Mouse (Mus musculus) lung, adult 18-20 months (tissue): Measurements from ENCODE around the gene Thrsp.
"Not testable (repeated sequence)": the region's sequence is repeated elsewhere in the genome, so short reads cannot be mapped to it uniquely, and the experiment has no call there.

Experiments used
- DNase-seq, 2 experiments: peaks; one replicate each; pipeline ENCODE4 v3.0.0; 2022; ENCODE audit warnings: mixed read lengths in 2 of 2

Gene Thrsp

DNA sequence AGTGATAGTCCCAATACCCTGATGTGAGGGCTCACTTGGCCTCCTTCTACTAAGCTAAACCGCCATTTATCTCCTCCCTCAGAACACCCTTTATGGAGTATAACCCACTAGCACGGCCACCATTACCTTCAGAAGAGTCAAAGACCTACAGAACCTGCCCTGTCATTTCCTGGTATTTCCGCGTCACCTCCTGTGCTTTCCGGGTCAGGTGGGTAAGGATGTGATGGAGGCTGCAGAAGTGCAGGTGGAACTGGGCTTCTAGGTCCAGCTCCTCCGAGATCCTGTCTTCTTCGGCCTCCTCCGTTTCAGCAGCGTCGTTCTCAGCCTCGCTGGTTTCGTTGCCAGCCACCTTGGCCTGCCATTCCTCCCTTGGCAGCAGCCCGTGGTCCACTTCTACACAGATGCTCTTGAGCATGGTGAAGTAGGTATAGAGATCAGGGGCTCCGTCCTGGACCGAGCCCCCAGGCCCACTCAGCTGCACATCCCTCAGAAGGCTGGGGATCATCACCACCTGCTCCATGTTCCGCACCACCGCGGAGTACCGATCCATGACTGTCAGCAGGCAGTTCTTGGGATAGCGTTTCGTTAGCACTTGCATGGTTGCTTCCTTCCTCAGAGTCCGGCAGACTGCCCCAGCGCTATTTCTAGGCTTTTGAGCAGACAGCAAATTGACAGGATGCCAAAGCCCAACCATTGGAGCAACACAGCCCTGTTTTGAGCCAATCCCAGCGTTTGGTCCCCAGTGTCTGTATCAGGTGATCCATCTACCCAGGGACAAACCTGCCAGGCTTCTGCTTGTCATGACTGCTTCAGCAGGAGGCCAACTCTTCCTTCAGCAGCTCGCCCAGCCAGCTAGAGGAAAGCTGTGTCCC lies at the start of gene Thrsp:
TSS of gene Thrsp (minus strand) at position 825 of the 872 bp plus-strand sequence.
- peak; percentile 55 to 69 for DNase-seq

DNA sequence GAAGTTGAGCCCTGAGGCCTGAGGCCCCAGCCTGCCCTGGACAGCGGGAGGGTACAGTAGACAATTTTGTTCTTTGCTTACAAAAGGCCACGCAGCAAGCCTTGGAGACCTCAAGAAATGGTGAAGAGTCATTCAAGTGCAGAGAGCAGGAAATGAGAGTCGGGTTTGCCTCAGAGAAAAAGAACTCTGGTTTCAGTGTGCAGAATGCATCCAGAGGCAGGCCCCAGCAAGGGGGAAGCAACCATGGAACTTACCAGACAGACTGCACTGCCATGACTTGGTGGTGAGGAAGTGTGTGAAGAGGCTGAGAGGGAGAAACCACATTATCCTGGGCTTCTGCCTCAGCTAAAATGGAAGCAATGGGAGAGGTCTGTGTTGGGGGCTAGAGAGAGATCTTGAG lies 38.0 kb upstream of the Thrsp start:
- DNase-seq: no peak

DNA sequence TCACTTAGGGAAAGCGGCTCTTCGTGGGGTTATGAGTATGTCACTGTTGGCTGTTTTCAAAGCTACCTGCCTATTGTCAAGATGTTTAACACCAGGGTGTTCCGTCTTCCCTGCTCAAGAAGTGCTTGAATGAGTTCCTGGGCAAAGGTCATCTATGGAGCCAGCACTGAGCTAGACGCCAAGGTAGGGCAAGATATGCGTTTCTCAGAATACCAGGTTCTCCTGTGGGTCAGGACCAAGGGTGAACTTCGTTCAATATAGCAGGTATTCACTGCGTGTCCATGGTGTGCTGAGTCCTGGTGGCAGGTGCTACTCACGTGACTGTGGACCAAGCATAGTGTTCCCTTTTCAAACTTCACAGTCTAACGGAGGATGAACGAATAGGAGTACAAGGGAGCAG lies 37.3 kb upstream of the Thrsp start:
- no peak for DNase-seq

DNA sequence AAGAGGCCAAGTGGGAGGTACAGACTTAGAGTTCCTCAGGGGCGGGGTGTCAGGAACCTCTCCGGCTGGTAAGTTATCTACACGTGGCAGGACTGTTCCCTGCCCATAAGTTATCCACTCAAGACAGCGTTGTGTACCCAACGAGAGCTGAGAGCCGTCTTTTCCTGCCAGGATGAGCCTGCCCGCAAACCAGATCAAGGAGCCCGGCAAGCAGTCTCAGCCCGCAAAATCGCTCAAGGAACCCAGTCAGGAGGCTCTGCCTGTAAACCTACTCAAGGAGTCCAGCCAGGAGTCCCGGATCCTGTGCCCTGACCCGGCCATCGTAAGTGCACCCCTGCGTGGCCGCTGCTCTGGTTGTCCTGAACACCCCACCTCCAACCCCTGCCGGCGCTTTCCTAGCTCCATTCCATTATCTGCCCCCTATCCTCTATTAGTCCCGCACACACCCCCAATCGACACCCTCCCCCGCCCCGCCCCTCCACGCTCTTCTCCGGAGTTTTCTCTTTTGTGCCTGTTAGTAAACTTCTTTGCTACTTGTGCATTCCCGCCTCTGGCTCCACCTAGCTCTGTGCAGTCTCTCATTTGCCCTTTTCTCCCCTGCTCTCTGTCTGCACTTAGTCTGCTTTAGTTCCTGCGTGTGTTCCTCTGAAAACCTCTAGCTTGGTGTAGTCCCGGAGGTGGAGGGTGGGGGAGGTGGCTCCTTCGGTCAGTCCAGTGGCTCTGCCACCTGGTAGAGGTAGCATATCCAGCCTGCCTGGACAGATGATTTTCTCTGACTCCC lies 35.8 kb upstream of the Thrsp start:
- peak; percentile 44 to 71 for DNase-seq

GRCm38 (mm10) chr7:97452196-97452595 lies 34.7 kb upstream of the Thrsp start:
- peak in 1 of 2 experiments; percentile 24 for DNase-seq

- DNase-seq: not testable (repeated sequence)
Measured at GRCm38 (mm10) chr7:97451023-97451422, 33.5 kb upstream of the Thrsp start, which contains the start of gene Kctd14. Kctd14 (plus strand) TSS chr7:97451323.

GRCm38 (mm10) chr7:97447050-97447531 lies 29.6 kb upstream of the Thrsp start:
- peak in 1 of 2 experiments; percentile 54 for DNase-seq

DNA sequence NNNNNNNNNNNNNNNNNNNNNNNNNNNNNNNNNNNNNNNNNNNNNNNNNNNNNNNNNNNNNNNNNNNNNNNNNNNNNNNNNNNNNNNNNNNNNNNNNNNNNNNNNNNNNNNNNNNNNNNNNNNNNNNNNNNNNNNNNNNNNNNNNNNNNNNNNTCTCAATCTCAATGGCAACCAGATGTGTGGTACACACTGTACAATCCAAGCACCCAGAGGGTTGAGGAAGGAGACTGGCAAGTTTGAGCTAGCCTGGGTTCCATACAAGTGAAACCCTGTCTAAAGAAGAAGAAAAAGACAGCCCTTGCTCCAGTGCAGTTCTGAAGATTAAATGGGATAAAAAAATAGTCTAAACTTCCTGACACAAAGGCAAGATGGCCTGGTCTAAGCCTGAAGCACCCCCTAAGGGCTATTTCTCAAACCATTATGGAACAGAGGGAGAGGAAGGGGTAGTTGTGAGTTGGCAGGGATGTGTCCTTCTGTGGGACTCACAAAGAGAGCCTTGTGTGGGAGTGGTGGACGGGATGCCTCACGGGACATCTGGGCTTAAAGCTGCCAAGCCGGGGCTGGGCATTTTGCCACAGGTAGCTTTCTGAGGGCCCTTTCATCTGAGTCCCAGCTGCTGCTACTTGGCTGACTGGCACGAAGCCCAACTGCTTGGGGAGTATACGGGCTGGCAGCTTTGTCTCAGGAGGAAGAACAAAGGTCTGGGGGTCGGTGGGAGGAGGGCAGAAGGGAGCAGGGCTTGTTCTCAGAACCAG lies 28.8 kb upstream of the Thrsp start:
- peak; percentile 87 to 90 for DNase-seq

- peak in 1 of 2 experiments; percentile 38 for DNase-seq
Measured at GRCm38 (mm10) chr7:97438986-97439385, 21.5 kb upstream of the Thrsp start.

DNA sequence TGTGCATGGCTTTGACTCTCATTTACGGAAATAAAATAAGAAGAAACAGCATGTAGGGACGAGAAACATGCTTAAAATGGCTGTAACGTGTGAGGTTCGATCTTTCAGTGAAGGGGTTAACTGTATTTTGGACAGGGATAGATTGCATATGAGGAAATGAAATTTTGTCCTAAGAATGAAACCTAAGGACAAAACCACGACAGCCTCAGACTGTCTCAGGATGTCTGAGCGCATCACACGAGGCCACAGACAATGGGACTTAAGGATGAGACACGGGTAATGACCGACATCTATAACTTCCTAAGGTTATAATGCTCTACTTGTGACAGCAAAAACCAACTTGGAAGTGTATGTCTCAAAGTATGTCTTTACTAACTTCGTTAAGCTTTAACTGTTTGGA lies 17.0 kb upstream of the Thrsp start:
- no peak for DNase-seq

- DNase-seq: not testable (repeated sequence)
Measured at GRCm38 (mm10) chr7:97433517-97433916, 16.0 kb upstream of the Thrsp start.

DNA sequence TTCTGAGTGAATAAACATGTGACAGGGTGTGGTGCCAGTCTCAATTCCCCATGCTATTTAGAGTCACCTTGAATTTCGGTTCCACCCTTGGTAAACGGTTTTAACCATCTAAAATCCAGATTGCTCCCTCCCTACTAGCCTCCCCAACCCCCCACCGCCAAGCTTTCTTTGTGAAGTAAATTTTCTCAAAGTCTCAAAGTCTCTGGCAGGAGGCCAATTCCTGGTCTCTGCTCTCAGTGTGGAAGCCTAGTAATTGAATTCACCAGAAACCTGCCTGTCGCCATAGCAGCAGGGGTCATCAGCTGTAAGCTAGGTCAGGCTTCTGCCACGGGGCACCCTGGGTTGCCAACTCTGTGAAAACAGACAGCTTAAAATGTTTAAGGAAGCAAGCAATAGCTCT lies 12.2 kb upstream of the Thrsp start:
- DNase-seq: no peak

DNA sequence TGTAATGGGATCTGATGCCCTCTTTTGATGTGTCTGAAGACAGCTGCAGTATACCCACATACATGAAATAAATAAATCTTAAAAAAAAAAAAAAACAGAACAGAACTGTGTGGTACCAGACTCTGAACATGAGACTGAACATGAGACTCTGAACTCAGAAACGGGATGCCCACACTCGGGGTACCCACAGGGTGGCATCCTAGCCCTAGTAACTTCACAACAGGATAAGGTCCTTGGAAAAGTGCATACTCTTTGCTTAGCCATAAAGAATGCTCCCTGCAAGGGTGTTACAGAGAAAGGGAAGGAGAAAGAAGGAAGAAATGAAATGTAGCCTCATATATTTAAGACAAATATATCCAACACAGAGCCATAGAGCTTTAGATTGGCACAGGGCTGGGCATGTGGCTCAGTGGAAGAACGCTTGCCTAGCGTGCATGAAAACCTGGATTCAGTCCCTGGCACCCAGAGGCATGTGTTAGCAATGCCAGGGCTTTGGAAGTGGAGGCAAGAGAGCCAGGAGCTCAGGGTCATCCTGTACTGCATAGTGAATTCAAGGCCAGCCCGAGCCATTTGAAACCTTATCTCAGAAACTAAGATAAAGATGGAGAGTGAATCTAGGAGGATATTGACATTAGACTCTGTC lies 10.4 kb upstream of the Thrsp start:
- DNase-seq: no peak

DNA sequence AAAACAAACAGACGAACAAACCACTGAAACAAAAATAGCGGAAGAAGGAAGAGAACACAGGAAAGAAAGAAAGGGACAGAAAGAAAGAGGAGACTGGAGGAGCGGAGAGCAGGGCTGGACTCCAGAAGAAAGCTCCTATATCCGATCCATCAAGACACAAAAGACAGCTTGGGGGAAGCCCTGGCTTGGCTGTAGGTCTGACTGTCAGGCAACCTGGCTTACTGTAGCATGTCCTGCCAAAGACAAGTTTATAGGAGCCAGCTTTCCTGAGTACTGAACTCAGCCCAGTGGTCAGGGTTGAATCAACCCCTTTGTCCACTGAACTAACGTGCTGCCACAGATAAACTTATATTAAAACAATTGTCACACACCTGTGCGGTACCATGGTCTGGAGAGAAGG lies 9.8 kb upstream of the Thrsp start:
- no peak for DNase-seq

DNA sequence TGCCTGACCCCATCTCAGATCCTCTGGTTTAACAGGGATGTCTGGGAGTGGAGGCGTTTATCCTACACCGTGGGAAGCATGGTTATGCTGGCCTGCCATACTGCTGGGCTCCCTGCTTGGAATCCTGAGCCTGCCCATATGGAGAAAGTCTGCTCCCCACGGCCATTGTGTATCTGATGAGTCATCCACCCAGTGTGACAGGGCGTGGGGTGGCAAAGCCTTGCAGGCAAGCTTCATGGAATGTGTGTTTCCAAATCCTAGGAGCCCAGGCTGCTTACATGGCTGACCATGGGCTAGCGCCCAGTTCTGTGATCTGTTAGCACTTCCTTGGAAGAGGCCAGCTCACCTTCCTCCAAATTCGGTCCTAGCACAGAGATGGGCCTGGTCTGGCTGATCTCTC lies 9.0 kb upstream of the Thrsp start:
- DNase-seq: no peak

GRCm38 (mm10) chr7:97424621-97425245 lies 7.2 kb upstream of the Thrsp start:
- DNase-seq: peak; percentile 72 to 85

DNA sequence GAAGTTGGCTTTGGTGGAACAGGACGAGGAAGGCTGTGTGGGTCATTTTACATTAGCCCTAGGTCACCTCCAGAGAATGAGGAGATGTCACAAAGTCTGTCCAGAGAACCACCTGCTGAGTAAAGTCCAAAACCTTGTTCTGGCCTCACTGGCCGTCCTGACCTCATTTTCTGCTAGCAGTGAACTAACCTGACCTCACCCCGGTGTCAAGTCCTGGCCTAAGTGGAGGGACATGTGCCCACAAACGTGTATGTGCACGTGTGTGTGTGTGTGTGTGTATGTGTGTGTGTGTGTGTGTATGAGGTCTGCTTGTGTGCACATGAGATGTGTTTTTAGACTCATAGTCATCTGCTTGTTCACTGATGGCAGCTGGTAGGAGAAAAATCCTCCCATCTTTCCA lies 6.2 kb upstream of the Thrsp start:
- no peak for DNase-seq

DNA sequence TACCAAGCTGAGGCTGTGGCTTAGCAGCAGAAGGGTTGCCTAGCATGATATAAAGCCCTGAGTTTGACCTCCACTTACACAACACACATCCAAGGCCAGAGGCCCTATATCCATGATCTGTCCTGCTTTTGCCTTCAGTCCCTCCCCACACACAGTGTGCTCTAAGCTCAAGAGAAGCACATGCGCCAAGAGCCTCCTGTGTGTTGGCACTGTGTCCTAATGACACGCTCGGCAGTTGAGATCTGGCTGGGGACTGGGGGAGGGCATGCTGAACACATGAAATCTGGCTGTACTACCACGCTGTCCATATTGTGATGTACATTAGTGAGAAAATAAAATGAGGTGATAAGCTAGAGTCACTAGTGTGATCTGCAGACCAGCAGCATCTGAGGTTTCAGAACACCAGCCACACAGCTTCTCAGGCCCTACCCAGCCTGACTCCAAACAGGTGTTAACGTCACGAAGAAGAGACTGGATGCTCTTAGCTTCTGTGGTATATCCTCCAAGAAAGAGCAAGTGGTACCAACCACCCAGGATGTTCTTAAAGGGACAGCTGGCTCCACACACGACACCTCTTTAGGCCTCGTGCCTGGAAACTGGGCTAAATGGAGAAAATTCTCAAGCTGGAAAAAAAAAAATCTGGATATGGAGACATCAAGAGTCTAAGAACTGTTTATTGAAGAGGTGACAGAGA lies 3.6 kb upstream of the Thrsp start:
- peak in 1 of 2 experiments; percentile 21 for DNase-seq

- no peak for DNase-seq
Measured at GRCm38 (mm10) chr7:97420406-97420805, 2.9 kb upstream of the Thrsp start.

GRCm38 (mm10) chr7:97419163-97419562 lies 1.6 kb upstream of the Thrsp start:
- DNase-seq: no peak

DNA sequence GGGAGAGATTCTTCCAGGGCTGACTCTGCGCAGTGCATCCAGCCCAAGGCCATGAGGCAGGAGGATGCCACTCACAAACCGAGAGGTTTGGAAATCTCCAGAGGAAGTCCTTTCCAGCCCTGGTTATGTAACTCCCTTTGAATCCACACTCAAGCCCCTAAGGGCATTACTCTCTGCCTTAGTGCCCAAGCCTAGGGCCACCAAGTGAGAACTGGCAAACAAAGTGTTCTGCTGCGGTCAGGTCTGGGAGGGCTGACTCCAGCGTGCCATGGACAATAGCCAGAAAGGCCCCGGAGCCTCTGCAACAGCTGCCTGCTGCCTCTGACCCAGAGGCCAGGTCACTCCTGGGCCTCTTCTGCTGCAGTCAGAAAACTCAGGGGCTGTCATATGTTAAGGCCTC lies 1.2 kb upstream of the Thrsp start:
- peak; percentile 67 to 80 for DNase-seq
